Mouse (Mus musculus) gastrocnemius, postnatal 4 days (tissue): ENCODE data around the gene Tmed3. TPM values are rescaled to one million over a fixed set of nuclear protein-coding genes. Genes with fewer than 3 reads are reported as not detected.

ENCODE experiments used
- DNase-seq, 2 experiments: peaks; one replicate each; pipeline ENCODE4 v3.0.0; 2021 to 2022; ENCODE audit warnings: low spot score in 2 of 2, mixed read lengths in 2 of 2
- long read RNA-seq, 2 experiments: library from polyadenylated mRNA; stranded (forward); transcript quantifications; one replicate each; pipeline ENCODE4 v2.0.0; 2021
- total RNA-seq, 2 experiments: library from RNA; stranded (reverse); gene quantifications; 2 replicates each; pipeline ENCODE4 v1.2.3; 2021

Gene Tmed3
- 10 to 100 TPM; 72.4 to 73.1 TPM for total RNA-seq
- long read RNA-seq, experiment 1, transcript Tmed3-201 (3 exons, 1,346 nt): major isoform, 90 of 92 reads
- long read RNA-seq, experiment 1, partial matches to known transcripts: 0 of 92 reads
- long read RNA-seq, experiment 1, other reads (novel, unspliced or antisense): 2 of 92 reads
- long read RNA-seq, experiment 2, transcript Tmed3-201 (3 exons, 1,346 nt): major isoform, 79 of 83 reads
- long read RNA-seq, experiment 2, partial matches to known transcripts: 2 of 83 reads
- long read RNA-seq, experiment 2, other reads (novel, unspliced or antisense): 2 of 83 reads

DNA sequence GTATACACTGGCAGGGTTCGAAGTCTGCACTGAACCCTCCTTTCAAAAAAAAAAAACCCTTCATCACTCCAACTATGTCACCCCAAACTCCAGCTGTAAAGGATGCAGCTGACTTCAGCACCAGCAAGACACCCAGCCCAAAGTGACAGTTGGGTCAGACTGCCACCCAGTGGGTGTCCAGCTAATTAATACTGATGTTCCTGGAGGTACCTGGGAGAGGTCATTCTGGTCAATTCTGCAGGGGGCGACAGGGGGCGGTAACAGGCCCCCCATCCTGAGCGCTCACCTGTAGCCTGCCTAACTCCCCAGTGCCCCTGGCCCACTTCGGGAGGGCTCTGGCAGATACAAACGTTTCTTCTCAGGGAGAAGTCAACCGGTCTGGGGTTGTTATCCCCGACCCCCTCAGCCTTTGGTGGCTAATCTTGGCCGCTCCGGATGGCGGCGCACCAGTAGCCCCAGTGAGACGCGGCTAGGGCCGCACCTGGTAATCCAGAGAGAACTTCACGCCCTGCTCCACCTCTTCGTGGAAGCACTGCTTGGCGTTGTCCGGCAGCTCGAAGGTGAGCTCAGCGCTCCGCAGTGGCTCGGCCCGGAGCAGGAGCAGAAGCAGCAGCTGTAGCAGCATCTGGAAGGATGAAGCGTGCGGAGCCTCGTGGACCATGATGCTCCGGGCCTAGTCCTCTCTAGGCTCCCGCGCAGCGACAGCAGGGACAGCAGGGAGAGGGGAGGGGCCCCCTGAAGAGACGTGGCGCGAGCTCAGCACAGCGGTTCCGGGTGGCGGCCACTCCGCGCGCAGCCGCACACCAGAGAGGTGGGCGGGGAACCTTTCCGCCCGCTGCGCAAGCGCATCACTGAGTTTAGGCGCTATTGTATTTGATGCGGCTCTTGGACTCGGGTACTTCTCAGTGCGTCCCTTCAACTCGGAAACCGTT is at the start of gene Tmed3:
Gene Tmed3, minus strand, starts transcription at position 804 of the 932 bp plus-strand sequence.
- DNase-seq: peak; percentile 83 to 91

DNA sequence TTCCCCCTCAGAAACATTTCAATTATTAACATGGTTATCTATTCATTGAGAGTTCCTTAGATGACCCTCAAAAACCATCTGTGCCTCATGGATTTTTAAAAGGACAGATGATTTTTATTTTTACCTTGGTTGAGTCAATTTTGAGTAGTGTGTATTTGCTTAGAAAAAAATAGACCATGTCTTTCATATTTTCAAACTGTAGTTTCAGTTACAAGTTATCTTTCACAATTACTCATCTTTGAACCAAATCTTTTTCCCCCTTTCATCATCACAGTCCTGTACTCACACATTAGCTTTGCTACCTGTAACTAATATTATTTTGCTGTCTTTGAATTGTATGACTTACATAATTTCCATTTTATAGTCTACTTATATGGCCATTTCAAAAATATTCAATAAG is 35.2 kb upstream of the Tmed3 start:
- DNase-seq: no peak

DNA sequence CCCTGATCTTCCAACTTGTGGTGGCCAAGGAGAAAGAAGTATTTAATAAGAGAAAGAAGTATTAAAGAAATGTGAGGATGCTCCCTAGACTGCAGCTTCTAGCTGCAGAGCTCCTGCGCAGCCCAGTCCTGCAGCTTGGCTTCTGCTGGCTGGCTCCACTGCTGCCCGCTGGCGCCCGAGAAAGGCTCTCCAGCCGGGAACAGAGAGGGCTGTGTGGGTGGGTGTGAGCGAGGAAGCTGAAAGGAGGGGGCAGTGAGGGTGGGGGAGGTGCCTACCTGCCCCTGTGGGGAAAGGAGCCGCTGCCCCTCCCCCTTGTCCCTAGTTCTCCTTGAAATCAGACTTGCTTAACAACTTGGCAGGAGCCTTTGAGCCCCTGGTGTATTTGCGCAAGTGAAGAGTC is 33.4 kb upstream of the Tmed3 start, which contains the start of gene Ankrd34c:
Gene Ankrd34c, minus strand, starts transcription at position 181 of the 400 bp plus-strand sequence.
- no peak for DNase-seq

DNA sequence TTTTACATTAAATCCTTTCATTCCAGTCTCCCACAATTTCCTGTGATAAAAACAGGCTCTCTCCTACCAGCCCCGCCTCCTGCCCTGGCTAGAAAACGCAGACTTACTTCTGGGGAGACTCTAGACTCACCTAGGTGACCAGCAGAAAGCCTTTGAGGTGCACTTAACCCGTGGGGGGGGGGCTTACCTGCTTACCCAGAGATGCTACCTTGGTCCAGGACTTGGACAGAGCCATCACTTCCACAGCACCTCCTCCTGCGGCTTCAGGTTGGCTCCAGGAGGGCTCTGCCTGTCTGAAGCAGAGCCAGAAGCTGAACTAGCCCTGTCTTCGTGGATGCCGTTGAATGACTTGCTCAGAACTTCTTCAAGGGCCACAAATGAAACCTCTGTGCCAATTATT is 33.0 kb upstream of the Tmed3 start:
- DNase-seq: no peak

DNA sequence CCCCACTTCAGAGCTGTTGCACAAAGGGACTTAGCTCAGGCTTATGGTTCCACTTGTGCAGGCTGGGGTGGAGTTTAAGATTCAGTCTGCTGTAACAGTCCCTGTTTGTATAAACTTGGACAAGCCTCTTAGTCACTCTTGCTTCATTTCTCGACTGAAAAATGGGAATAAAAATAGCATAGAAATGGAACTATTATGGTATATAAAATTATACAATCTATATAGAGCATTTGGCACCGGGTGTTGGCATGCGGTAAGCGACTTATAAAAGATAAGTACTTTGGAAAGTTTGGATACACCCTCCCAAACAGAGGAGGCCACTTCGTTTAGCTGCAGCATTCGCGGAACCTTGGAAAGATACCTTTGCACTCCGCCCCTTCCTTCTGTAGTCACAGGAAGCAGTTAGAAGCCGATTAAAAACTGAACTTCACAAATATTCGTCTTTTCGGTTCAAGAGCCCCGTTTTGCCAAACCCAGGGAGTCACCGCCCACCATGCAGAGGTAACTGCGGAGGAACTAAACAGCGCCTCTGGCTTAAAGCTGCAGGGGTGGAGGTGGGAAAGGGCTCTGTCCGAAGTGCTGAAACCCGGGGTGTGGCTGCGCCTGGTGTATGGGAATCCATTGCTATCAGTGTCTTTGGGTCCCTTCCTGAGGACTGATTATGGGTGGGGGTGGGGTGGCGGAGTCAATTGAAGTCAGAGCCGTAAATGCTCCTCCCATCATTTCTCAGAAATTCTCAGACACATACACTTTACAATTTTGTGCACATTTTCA is 32.3 kb upstream of the Tmed3 start:
- DNase-seq: peak in 1 of 2 experiments; percentile 29

DNA sequence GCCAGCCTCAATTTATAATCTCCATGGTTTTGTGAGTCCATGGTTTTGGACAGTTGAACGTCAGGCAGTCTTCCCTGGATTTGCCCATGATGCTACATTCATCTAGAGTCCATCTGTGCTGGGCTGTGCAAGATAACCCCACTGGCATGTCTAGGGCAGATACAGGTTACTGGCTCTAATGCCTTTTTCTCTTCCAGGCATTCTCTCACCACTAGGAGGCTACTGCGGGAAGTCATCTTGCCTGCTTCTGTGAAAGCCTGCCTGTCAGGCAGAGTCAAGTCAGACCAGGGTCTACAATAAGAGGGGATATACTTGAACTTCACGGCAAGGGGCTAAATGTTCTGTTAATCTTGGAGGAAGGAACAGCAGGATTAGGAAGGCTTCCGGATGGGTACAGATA is 2.0 kb upstream of the Tmed3 start:
- DNase-seq: no peak

DNA sequence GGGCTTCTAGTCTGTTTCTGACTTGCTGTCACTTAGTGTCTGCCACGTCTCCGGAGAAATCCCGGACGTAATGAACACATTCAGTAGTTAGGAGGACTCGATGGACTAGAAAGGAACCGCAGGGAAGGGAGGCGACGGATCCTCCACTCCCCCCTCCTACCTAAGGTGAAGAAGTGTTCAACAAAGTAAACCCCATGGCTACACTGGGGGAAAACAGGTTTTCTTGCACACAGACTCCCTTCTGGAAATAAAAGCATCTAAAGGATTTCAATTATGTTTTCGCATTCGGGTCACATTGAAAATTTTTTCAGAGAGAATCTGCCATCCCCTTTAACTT is 297 bp upstream of the Tmed3 start:
- DNase-seq: no peak

DNA sequence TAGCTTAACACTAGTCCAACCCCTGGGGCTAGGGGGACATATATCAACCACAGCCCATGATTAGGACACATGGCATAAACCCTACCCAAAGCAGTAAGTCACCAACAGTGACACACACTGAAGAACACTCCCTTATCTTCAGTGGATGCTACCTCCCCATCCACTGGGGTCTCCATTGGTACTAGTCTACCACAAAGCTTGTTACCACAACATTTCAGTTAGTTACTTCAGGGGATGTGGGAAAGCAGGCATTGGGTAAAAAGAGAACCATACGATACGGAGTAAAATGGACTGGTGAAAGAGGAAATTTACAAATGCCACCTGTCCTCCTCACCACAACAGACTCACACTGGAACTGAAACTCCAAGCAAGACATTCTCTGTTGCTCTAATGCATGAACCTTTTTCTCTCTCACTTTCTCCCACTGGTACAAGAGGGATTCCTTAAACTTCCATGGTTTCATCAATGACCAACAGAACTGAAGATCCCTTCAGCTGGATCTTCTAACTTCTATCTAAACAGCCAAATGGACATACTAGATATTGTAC is 3.9 kb downstream of the Tmed3 start:
- DNase-seq: no peak

DNA sequence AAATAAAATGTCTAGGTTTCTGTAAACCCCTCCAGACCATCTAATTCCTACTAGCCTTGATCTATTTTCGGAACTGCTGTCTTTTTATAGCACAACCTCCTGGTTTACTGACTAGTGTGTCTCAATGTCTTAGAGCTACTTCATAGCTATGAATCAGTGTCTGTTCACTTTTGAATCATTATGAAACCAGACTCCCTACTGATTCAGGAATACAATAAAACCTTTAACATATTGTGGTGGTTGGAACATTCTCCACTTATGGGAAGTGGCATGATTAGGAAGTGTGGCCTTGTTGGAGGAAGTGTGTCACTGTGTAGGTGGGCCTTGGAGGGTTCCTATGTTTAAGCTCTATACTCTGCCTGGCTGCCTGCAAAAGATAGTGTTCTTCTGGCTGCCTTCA is 9.7 kb downstream of the Tmed3 start:
- no peak for DNase-seq

DNA sequence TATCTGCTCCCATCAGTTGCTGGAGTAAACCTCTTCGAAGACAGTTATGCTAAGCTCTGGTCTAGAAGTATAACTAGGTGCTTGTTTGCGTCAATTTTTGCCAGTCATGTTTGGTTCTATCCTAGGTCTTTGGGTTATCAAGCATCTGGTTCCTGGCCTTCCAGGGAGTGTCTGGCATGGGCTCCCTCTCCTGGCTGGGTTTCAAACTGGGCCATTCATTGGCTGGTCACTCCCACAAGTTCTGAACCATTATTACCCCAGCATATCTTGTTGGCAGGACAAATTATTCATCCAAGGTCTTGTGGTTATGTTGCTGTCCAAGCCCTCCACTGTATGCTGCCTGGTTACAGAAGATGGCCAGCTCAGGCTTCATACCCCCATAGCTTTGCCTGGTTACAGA is 11.2 kb downstream of the Tmed3 start:
- DNase-seq: no peak

DNA sequence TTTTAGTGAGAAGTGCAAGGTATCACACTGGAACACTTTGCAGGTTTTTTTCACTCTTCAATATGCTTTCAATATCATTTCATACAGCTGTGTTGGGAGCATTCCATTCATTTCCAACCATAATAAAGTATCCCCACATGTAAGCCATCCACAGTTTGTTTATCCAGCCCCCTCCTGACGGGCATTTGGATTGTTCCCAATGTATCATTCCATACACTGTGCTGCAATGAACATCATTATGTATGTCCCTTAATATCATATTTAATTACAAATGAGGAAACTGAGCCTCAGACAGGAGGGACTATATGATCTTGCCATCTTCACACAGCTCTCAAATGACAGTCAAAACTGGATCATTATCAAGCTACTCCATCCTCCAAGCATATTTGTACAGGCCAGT is 15.7 kb downstream of the Tmed3 start:
- DNase-seq: no peak

DNA sequence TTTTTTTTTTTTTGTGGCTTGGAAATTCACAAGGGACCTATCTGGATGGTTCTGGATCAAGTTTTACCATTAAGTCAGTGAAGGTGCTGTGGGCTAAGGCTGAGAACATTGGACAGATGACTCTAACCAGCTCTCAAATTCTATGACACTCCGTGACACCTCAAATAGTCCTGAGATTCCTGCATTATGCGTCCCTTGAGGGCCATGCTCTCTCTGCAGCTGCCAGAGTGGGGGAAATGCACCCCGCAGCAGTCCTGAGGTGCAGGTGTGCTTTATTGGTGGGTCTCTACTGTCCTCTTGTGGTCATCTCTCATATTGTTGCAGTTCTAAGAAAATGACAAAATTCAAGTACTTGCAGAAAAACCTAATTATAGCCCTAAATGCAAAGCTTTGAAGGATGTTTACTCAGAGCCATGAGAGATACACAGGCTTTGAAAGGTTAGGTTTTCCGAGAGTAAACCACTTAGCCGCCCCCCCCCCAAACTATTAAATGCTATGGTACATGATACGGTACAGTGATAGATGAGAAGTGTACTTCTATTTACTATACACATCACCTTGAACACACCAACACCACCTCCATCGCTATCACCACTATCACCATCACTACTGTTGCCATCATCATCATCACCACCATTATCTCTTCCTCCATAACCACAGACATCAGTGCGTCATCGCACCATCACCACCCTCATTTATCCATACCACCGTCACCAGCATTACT is 17.2 kb downstream of the Tmed3 start:
- DNase-seq: no peak

DNA sequence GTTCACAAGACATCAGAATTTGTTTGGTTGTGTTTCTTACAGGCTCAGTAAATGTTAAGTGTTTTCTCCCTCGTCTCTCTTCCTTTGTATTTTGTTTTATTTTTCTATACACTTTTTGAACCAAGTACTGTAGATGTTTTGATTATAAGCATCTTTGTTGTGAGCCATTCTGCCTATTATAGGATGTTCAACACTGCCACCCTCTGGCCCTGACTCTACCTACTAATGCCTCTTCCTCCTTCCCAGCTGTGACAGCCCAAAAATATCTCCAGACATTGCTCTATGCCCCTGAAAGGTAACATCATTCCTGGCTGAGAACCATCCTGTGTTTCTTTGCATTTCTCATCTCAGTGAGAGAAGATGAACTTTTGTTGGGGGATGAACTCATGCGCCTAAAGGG is 18.6 kb downstream of the Tmed3 start:
- no peak for DNase-seq

DNA sequence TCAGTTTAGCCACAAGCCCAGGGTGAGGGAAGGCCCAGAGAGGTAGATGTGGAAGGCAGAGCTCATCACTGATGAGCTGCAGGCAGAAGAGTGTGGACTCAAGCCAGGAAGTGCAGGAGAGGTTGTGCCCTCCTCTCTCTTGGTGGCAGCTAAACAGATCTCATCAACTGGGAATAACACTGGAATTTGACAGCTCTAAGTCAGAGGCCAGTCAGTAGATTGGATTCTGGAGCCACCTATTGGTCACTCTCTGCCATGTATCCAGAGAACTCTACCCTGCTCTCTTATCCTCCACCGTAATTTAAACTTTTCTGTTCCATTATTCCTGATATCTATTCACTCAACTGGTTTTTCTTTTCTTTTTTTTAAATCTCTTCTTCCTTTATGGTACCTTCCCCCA is 25.9 kb downstream of the Tmed3 start:
- DNase-seq: no peak

DNA sequence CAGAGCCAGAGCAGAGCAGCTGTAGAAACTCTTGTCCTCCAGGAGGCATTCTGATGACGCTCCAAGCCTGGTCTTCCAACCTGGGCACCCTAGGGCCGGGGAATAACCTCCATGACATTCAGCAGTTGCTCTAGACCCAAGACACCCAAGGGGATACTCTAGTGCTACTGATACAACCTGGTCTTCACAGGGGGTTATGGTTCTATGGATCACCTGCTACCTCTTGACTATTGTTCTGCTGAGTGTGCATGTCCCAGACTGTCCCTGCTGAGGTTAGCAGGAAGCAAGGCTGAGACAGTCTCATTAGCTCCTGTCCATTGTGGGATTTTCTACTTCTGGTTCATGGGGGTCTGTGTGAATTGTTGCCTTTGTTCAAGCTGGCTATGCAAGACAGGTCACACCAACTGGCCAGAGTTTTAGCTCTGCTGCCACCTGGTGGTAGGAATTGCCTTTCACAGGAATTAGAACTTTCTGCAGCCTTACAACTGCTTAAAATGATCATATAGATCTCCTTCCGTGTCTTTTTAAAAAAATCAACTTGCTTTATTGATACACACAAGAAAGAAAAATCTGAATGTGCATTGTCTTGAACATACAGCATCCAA is 30.8 kb downstream of the Tmed3 start:
- peak; percentile 63 to 66 for DNase-seq

DNA sequence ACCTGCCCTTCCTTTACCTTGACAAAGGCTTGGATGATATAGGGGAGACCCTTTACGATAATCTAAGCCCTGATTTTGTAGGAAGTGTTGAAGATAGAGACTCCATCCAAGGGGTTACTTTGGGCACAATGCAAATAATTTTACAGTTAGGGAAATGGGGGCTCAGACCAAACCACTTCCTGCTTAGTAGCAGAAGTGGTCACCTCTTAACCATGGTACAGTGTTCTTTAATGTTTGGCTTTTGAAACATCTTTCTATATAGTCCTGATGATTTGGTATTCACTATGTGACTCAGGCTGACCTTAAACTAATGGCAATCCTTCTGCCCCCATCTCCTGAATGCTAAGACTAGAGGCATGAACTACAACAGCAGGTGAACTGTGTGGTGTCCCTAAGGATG is 31.5 kb downstream of the Tmed3 start:
- DNase-seq: no peak

DNA sequence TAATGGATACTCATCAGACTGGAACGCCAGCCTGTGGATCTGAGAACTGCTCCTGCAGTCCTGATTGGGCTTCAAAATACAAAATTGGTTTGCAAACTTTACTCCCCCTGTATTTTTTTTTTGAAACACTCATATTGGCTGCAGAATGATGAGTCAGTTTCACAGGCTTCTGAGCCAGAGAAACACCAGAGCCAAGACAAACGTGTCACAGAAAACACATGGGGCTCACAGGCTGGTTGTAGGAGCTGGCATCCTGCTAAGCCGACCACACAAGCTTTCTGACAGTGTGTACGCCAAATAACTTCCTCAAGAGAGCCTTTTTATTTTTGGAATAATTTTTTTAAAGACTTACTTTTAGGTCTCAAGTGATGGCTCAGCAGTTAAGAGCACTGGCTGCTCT is 35.0 kb downstream of the Tmed3 start:
- no peak for DNase-seq

DNA sequence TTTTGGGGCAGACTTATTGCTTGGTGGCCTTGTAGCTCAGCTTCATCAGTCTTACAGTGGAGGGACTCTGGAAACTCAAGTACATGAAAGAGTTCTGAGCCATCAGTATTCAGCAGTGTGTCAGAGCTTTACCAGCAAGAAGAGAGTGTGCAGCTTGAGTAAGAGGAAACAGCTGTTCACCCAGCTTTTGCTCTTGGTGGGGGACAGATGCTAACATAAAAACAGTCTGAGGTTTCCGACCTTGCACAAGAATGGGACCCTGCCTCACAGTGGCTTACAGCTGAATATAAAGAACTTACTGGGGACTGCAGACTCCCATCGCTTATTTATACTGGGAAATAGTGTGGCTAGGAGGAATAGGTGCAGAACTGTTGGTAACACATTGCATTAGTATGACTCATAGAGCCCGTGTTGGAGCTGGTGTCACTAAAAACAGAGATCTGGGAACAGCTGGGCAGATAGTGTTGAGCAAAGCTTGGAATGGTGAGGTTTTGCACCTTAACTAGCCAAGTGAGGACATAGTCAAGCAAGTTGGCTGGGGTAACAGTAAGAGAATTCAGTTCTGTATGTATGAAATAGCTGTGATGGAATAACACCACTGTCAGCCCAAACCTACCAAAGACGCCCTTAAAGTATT is 37.4 kb downstream of the Tmed3 start:
- DNase-seq: no peak

DNA sequence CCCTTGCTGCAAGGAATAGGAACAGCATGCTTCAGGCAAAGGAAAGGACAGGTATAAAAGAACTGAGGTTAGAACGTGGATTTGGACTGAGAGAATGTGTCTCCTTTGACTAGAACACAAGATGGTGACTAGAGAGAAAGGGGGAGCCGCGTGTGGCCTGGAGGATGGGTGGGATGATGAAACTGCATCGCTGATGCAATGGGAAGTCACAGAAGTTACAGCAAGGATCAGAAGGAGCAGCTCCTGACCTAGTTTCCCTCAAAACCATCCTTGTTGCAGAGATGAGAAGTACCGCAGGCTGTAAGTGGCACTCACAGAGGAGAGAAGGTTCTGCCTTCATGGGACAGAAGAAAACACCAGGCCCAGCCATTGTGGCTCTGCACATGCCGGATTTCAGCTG is 54.0 kb downstream of the Tmed3 start:
- no peak for DNase-seq
